In the genomic region with DNA sequence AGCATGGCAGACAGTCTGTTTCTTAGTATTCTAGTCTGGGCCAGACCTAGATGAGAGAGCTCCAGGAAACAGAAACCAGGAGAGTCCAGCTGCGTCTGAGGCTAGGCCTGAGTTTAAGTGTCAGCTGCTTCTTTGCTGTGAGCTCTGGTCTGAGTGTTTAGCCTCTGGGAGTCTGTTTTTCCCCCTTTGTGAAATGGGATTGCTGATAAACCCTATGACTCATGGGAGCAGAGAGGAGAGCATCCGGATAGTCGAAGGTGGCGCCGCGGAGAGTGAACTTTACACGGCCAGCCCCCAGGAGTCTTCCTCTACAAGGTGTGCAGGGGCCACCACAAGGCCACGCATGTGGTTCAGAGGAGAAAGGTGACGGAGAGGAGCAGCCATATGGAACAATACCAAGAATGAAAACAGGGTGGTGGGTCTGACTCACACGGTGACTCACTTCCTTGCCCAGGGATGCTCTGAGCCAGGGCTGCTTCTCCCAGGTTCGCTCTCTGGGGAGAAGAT, we compare ENCODE assay signal across 10 mouse cellular contexts. TPM values are rescaled to one million over a fixed set of nuclear protein-coding genes. Genes with fewer than 3 reads are reported as not detected.
DNase-seq lines count a peak whose midpoint lies in the region; ATAC-seq lines count a peak whose summit lies in the region.
"Had no signal": no experiment of that assay in that cellular context is flagged by ENCODE, and none has a peak within 500 bp of the region (broad histone marks: within the 10 kb centered on the region; RNA-seq: fewer than 3 reads in every experiment).

No protein-coding gene starts in this region.

- H3K4me1 ChIP-seq in embryonic facial prominence, embryonic 15.5 days = peaks cover 28% of the 10 kb centered on the region
- H3K4me1 ChIP-seq in embryonic facial prominence, embryonic 10.5 days = peaks cover 3% of the 10 kb centered on the region; the same call in 1 of the 2 replicates
- peaks cover 7% of the 10 kb centered on the region for H3K4me1 ChIP-seq in heart, embryonic 11.5 days (ENCODE audit: control insufficient read depth, insufficient read depth, low read length)

- no peak for DNase-seq in embryonic facial prominence, embryonic 10.5 days (ENCODE audit: low spot score)
- DNase-seq in NIH3T3 (ENCODE audit: low read depth) = peak; percentile 81
- peak; percentile 21 for DNase-seq in kidney, postnatal 14 days
- DNase-seq in spleen, postnatal 10 days (ENCODE audit: low spot score in 2 of 2) = no peak
- DNase-seq in layer of hippocampus, postnatal 14 days (ENCODE audit: low spot score in 2 of 2) = no peak
- DNase-seq: B cell, adult 2 months had no signal

- ATAC-seq in embryonic facial prominence, embryonic 15.5 days (ENCODE audit: insufficient number of reproducible peaks, low FRiP score, low TSS enrichment, low read depth) = no peak
- no peak for ATAC-seq in heart, embryonic 11.5 days (replicated peaks; ENCODE audit: insufficient number of reproducible peaks, low FRiP score, low TSS enrichment)
- no peak for ATAC-seq in cerebellum, adult (ENCODE audit: insufficient number of reproducible peaks, low FRiP score, low TSS enrichment)

- no peaks in the 10 kb centered on the region for H3K27me3 ChIP-seq in embryonic facial prominence, embryonic 15.5 days
- H3K27me3 ChIP-seq in embryonic facial prominence, embryonic 10.5 days (replicated peaks; ENCODE audit: low read depth, poor library complexity, severe bottlenecking) = no peaks in the 10 kb centered on the region
- no peaks in the 10 kb centered on the region for H3K27me3 ChIP-seq in heart, embryonic 11.5 days (ENCODE audit: control insufficient read depth, insufficient read depth, low read length)
- H3K27me3 ChIP-seq: lung, embryonic 15.5 days had no signal

- no peak overlapping the region for H3K4me3 ChIP-seq in embryonic facial prominence, embryonic 15.5 days (replicated peaks)
- no peak overlapping the region for H3K4me3 ChIP-seq in embryonic facial prominence, embryonic 10.5 days
- H3K4me3 ChIP-seq in heart, embryonic 11.5 days (ENCODE audit: low read depth, low read length) = no peak overlapping the region
- H3K4me3 ChIP-seq: lung, embryonic 15.5 days had no signal

- no peak overlapping the region for H3K4me2 ChIP-seq in embryonic facial prominence, embryonic 15.5 days (replicated peaks)
- no peak overlapping the region for H3K4me2 ChIP-seq in heart, embryonic 11.5 days
- H3K4me2 ChIP-seq: lung, embryonic 15.5 days had no signal

- H3K36me3 ChIP-seq in embryonic facial prominence, embryonic 15.5 days = no peaks in the 10 kb centered on the region
- H3K36me3 ChIP-seq in embryonic facial prominence, embryonic 10.5 days (replicated peaks) = no peaks in the 10 kb centered on the region
- no peaks in the 10 kb centered on the region for H3K36me3 ChIP-seq in heart, embryonic 11.5 days (ENCODE audit: control insufficient read depth, insufficient read depth, low read length)
- H3K36me3 ChIP-seq: lung, embryonic 15.5 days had no signal

- H3K27ac ChIP-seq in embryonic facial prominence, embryonic 15.5 days (replicated peaks) = 0 out of 2 replicates have a peak overlapping the region, but pooled peaks have one; percentile 17
- H3K27ac ChIP-seq in embryonic facial prominence, embryonic 10.5 days (replicated peaks) = no peak overlapping the region
- peak overlapping the region; percentile 59 for H3K27ac ChIP-seq in heart, embryonic 11.5 days (ENCODE audit: low read depth, low read length)
- H3K27ac ChIP-seq: lung, embryonic 15.5 days had no signal

- no peak overlapping the region for H3K9ac ChIP-seq in embryonic facial prominence, embryonic 15.5 days
- peak overlapping the region; percentile 39; the same call in 1 of the 2 replicates for H3K9ac ChIP-seq in heart, embryonic 11.5 days (ENCODE audit: low read depth, low read length)
- H3K9ac ChIP-seq: lung, embryonic 15.5 days had no signal

- WGBS in embryonic facial prominence, embryonic 15.5 days = 70% methylated on average over 11 of the region's 11 CpGs
- WGBS in embryonic facial prominence, embryonic 10.5 days = 87% methylated on average over 11 of the region's 11 CpGs
- 47% methylated on average over 11 of the region's 11 CpGs for WGBS in heart, embryonic 11.5 days (ENCODE audit: insufficient replicate concordance)

- no peaks in the 10 kb centered on the region for H3K9me3 ChIP-seq in embryonic facial prominence, embryonic 15.5 days (replicated peaks)
- H3K9me3 ChIP-seq in embryonic facial prominence, embryonic 10.5 days = no peaks in the 10 kb centered on the region
- H3K9me3 ChIP-seq in heart, embryonic 11.5 days (replicated peaks; ENCODE audit: control insufficient read depth, low read length) = no peaks in the 10 kb centered on the region
- H3K9me3 ChIP-seq: lung, embryonic 15.5 days had no signal

RNA-seq across cellular contexts. Expression of a gene that starts 38.3 kb away (rescaled TPM):
- polyA plus RNA-seq in embryonic facial prominence, embryonic 15.5 days (2015; fragmentation: Nextera tagmentation; extraction: Ambion mirVana) = 18.9 and 19.0 TPM in 2 replicates
- 10.9 and 11.2 TPM in 2 replicates for polyA plus RNA-seq in embryonic facial prominence, embryonic 10.5 days (2016; fragmentation: Nextera tagmentation; extraction: Ambion mirVana)
- polyA plus RNA-seq in heart, embryonic 11.5 days (2014; fragmentation: Nextera tagmentation; extraction: Ambion mirVana) = 11.2 and 12.2 TPM in 2 replicates
- total RNA-seq in layer of hippocampus, postnatal 14 days (2021) = 10 to 100 TPM; 47.2 to 52.5 TPM

Comparison
In these comparisons a context has a peak if more than half of its experiments do, and no peak if none do; other contexts are left out.
1. DNase-seq: peak in NIH3T3 (single experiment) and kidney, postnatal 14 days (single experiment); none in embryonic facial prominence, embryonic 10.5 days (single experiment), spleen, postnatal 10 days (0 of 2) and layer of hippocampus, postnatal 14 days (0 of 2).